ENCODE assay signal across 16 mouse cellular contexts in the genomic region with DNA sequence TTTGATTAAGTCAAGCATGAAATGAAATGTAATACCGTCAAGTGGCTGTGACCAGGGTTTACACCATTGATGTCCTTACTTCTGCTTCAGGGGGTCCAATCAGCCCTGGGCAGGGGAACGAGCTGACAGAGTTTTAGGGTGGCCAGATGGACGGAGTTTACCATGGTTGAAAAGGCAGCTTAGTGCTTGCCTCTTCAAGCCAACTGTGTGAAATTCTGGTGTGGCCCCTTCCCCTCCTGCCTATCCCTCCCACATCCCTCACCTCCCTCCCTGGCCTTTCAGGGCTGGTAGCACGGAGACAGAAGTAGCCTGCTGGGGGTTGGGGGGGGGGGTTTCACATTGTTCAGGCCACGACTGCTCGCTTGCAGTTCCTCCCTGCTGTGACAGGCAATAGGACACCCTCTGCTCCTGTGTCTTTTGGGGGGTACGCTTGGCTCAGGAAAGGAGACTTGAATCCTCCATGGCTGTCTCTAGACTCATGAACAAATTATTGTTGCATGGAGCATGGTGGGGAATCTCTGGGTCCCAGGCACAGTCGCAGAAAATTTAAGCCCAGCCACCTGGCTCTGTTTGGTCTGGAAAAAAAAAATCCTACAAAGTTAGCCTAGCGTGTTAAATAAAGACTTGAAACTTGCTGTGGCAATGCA.
DNase-seq lines count a peak whose midpoint lies in the region; ATAC-seq and TF ChIP-seq lines count a peak whose summit lies in the region.
"Had no signal": no experiment of that assay in that cellular context is flagged by ENCODE, and none has a peak within 500 bp of the region (broad histone marks: within the 10 kb centered on the region; RNA-seq: fewer than 3 reads in every experiment).

No protein-coding gene starts in this region.

- peak; percentile 47 for ATAC-seq in kidney, embryonic 14.5 days (ENCODE audit: low FRiP score, low TSS enrichment)
- ATAC-seq in midbrain, embryonic 13.5 days = peak; percentile 63
- no peak for ATAC-seq in inflammation-experienced regulatory T-cells, adult 6 months
- ATAC-seq in megakaryocyte, adult 5-6 weeks (ENCODE audit: poor library complexity, severe bottlenecking) = no peak
- ATAC-seq: activated CD4-positive, CD25-positive, alpha-beta regulatory T cell, adult 4 months; liver, embryonic 12.5 days had no signal

- 7% methylated on average over 9 of the region's 9 CpGs for WGBS in kidney, embryonic 14.5 days
- 6% methylated on average over 9 of the region's 9 CpGs for WGBS in midbrain, embryonic 13.5 days

- peaks cover 16% of the 10 kb centered on the region for H3K4me1 ChIP-seq in kidney, embryonic 14.5 days (ENCODE audit: control insufficient read depth, insufficient read depth, low read length)
- peaks cover 7% of the 10 kb centered on the region for H3K4me1 ChIP-seq in embryonic fibroblast, embryonic 13.5 days (ENCODE audit: control insufficient read depth, insufficient read depth, low read length)
- peaks cover 32% of the 10 kb centered on the region for H3K4me1 ChIP-seq in midbrain, embryonic 13.5 days (replicated peaks)
- H3K4me1 ChIP-seq: liver, embryonic 12.5 days had no signal

- H3K4me3 ChIP-seq in kidney, embryonic 14.5 days (ENCODE audit: low read length) = no peak overlapping the region
- no peak overlapping the region for H3K4me3 ChIP-seq in embryonic fibroblast, embryonic 13.5 days (ENCODE audit: insufficient read depth, low read length)
- H3K4me3 ChIP-seq in midbrain, embryonic 13.5 days (replicated peaks) = no peak overlapping the region
- H3K4me3 ChIP-seq: liver, embryonic 12.5 days; myocyte had no signal

- H3K9me3 ChIP-seq in kidney, embryonic 14.5 days (ENCODE audit: control insufficient read depth, low read length) = no peaks in the 10 kb centered on the region
- no peaks in the 10 kb centered on the region for H3K9me3 ChIP-seq in midbrain, embryonic 13.5 days
- H3K9me3 ChIP-seq: liver, embryonic 12.5 days had no signal

- TF ChIP-seq POLR2A in embryonic fibroblast, embryonic 13.5 days (IDR thresholded peaks at IDR 0.05; ENCODE audit: low read depth, low read length) = no peak

- intact Hi-C loops in left cerebral cortex, postnatal 25 days (cut with DNase I) = loop anchor here (5.0 kb wide), 1 partner anchor 262 kb away; a partner anchor contains a TSS

- H3K4me2 ChIP-seq in kidney, embryonic 14.5 days (replicated peaks; ENCODE audit: low read depth, low read length) = no peak overlapping the region
- no peak overlapping the region for H3K4me2 ChIP-seq in midbrain, embryonic 13.5 days (replicated peaks)
- H3K4me2 ChIP-seq: liver, embryonic 12.5 days had no signal

- H3K27ac ChIP-seq in kidney, embryonic 14.5 days (ENCODE audit: low read depth, low read length) = no peak overlapping the region
- 0 out of 2 replicates have a peak overlapping the region, but pooled peaks have one; percentile 25 for H3K27ac ChIP-seq in embryonic fibroblast, embryonic 13.5 days (ENCODE audit: insufficient read depth, low read length)
- H3K27ac ChIP-seq in midbrain, embryonic 13.5 days = no peak overlapping the region
- H3K27ac ChIP-seq: liver, embryonic 12.5 days; stomach, postnatal 0 days had no signal

- no peaks in the 10 kb centered on the region for H3K36me3 ChIP-seq in kidney, embryonic 14.5 days (ENCODE audit: control insufficient read depth, insufficient read depth, low read length)
- H3K36me3 ChIP-seq in midbrain, embryonic 13.5 days = no peaks in the 10 kb centered on the region
- H3K36me3 ChIP-seq: liver, embryonic 12.5 days had no signal

- peaks cover 16% of the 10 kb centered on the region for H3K27me3 ChIP-seq in kidney, embryonic 14.5 days (ENCODE audit: control insufficient read depth, insufficient read depth, low read length)
- H3K27me3 ChIP-seq in midbrain, embryonic 13.5 days = peaks cover 63% of the 10 kb centered on the region

- no peak for TF ChIP-seq CTCF in embryonic fibroblast, embryonic 13.5 days (IDR thresholded peaks at IDR 0.05; ENCODE audit: borderline replicate concordance, insufficient read depth, low read length)

- DNase-seq in kidney, postnatal 14 days = no peak
- peak; percentile 66 for DNase-seq in embryo, embryonic 10.5 days (ENCODE audit: low spot score)
- DNase-seq in left cerebral cortex, postnatal 25 days (ENCODE audit: low spot score in 2 of 2) = no peak
- DNase-seq: cerebellum, adult 2 months; heart, postnatal 4 days; kidney, adult 8-10 months; thymus, postnatal 4 days had no signal

- H3K9ac ChIP-seq in kidney, embryonic 14.5 days (ENCODE audit: low read depth, low read length) = no peak overlapping the region
- no peak overlapping the region for H3K9ac ChIP-seq in midbrain, embryonic 13.5 days (replicated peaks)
- H3K9ac ChIP-seq: liver, embryonic 12.5 days had no signal

Comparison
In these comparisons a context has a peak if more than half of its experiments do, and no peak if none do; other contexts are left out.
1. ATAC-seq: peak in kidney, embryonic 14.5 days (single experiment) and midbrain, embryonic 13.5 days (single experiment); none in inflammation-experienced regulatory T-cells, adult 6 months (single experiment) and megakaryocyte, adult 5-6 weeks (single experiment).